Mouse (Mus musculus): ENCODE measurements at regions not wholly inside any gene's neighbourhood (a gene's known extent, or its start where the extent isn't known, plus 50 kb on each side); places are given as distances from the start of the nearest gene placed in this dataset.

GRCm38 (mm10) chr6:127341604-127342003 lies 105.0 kb upstream of the Parp11 start:
- no peak for DNase-seq (ENCODE audit: low read depth, low spot score)

GRCm38 (mm10) chr6:127348770-127349409 lies 97.8 kb upstream of the Parp11 start:
- DNase-seq (ENCODE audit: low read depth, low spot score) = peak; percentile 63

GRCm38 (mm10) chr6:127349479-127350110 lies 97.0 kb upstream of the Parp11 start:
- DNase-seq (ENCODE audit: low read depth, low spot score) = no peak

GRCm38 (mm10) chr6:127351691-127352090 lies 94.9 kb upstream of the Parp11 start:
- DNase-seq (ENCODE audit: low read depth, low spot score) = no peak

- no peak for DNase-seq (ENCODE audit: low read depth, low spot score)
Observed at GRCm38 (mm10) chr6:127355112-127355511, 91.5 kb upstream of the Parp11 start.

GRCm38 (mm10) chr6:127356442-127356841 lies 90.2 kb upstream of the Parp11 start:
- peak; percentile 21 for DNase-seq (ENCODE audit: low read depth, low spot score)

- no peak for DNase-seq (ENCODE audit: low read depth, low spot score)
Observed at GRCm38 (mm10) chr6:127358805-127359204, 87.8 kb upstream of the Parp11 start.

GRCm38 (mm10) chr6:127359391-127359874 lies 87.2 kb upstream of the Parp11 start:
- DNase-seq (ENCODE audit: low read depth, low spot score) = peak; percentile 77

GRCm38 (mm10) chr6:127362166-127362565 lies 84.5 kb upstream of the Parp11 start:
- DNase-seq (ENCODE audit: low read depth, low spot score) = no peak

GRCm38 (mm10) chr6:127362966-127363752 lies 83.5 kb upstream of the Parp11 start:
- DNase-seq (ENCODE audit: low read depth, low spot score) = peak; percentile 6

GRCm38 (mm10) chr6:127363871-127364590 lies 82.6 kb upstream of the Parp11 start:
- no peak for DNase-seq (ENCODE audit: low read depth, low spot score)

GRCm38 (mm10) chr6:127364591-127365187 lies 82.0 kb upstream of the Parp11 start:
- DNase-seq (ENCODE audit: low read depth, low spot score) = no peak

- DNase-seq (ENCODE audit: low read depth, low spot score) = no peak
Observed at GRCm38 (mm10) chr6:127365246-127365645, 81.4 kb upstream of the Parp11 start.

GRCm38 (mm10) chr6:127365651-127366050 lies 81.0 kb upstream of the Parp11 start:
- no peak for DNase-seq (ENCODE audit: low read depth, low spot score)

GRCm38 (mm10) chr6:127373052-127373451 lies 73.6 kb upstream of the Parp11 start:
- DNase-seq (ENCODE audit: low read depth, low spot score) = no peak

- peak; percentile 26 for DNase-seq (ENCODE audit: low read depth, low spot score)
Observed at GRCm38 (mm10) chr6:127373797-127374463, 72.7 kb upstream of the Parp11 start.

- peak; percentile 17 for DNase-seq (ENCODE audit: low read depth, low spot score)
Observed at GRCm38 (mm10) chr6:127374464-127375143, 72.0 kb upstream of the Parp11 start.

GRCm38 (mm10) chr6:127375144-127375529 lies 71.5 kb upstream of the Parp11 start:
- no peak for DNase-seq (ENCODE audit: low read depth, low spot score)

GRCm38 (mm10) chr6:127375711-127376199 lies 70.9 kb upstream of the Parp11 start:
- no peak for DNase-seq (ENCODE audit: low read depth, low spot score)

- no peak for DNase-seq (ENCODE audit: low read depth, low spot score)
Observed at GRCm38 (mm10) chr6:127378701-127379100, 67.9 kb upstream of the Parp11 start.

Measured in brain, adult 2 months (tissue).